Mouse (Mus musculus): ENCODE data around the gene Etfa.

GRCm38 (mm10) chr9:55560960-55561359 lies 48.9 kb upstream of the Etfa start:
- TF ChIP-seq POLR2A (IDR thresholded peaks at IDR 0.05; ENCODE audit: control insufficient read depth, extremely low read depth, insufficient read depth, low read length, poor library complexity) (no peak), CTCF (IDR thresholded peaks at IDR 0.05; ENCODE audit: borderline replicate concordance, control insufficient read depth, extremely low read depth, insufficient read depth, low read length, poor library complexity) (no peak)
